Mouse (Mus musculus) heart, embryonic 13.5 days (tissue): ENCODE results near the gene Coq6. TPM values are rescaled to one million over a fixed set of nuclear protein-coding genes. Genes with fewer than 3 reads are reported as not detected.

Source experiments
- ATAC-seq: fragments of 200-750 bp; cut with Nextera tagmentation; 2 replicates; pipeline ENCODE4 v1.8.0; 2017; ENCODE audit warnings: moderate TSS enrichment; ENCODE audit not compliant: insufficient number of reproducible peaks, low FRiP score, low TSS enrichment; ENCODE audit errors: extremely low read depth
- H3K27ac ChIP-seq: fragments of 300-500 bp; sonication (generic); replicated peaks from 2 replicates; pipeline ENCODE4 v1.5.1; 2015; ENCODE audit warnings: moderate library complexity, mild to moderate bottlenecking, inconsistent platforms
- H3K27me3 ChIP-seq: fragments of 300-500 bp; sonication (generic); replicated peaks from 2 replicates; pipeline ENCODE4 v1.6.1; 2015; ENCODE audit warnings: mild to moderate bottlenecking, inconsistent platforms
- H3K36me3 ChIP-seq: fragments of 300-500 bp; sonication (generic); 2 replicates; pipeline ENCODE4 v1.6.1; 2015; ENCODE audit warnings: mild to moderate bottlenecking, inconsistent platforms
- H3K4me1 ChIP-seq: fragments of 300-500 bp; sonication (generic); 2 replicates; pipeline ENCODE4 v1.6.1; 2015; ENCODE audit warnings: inconsistent platforms
- H3K4me2 ChIP-seq: fragments of 300-500 bp; sonication (generic); 2 replicates; pipeline ENCODE4 v1.6.1; 2015; ENCODE audit warnings: inconsistent platforms, mild to moderate bottlenecking, moderate library complexity
- H3K4me3 ChIP-seq: fragments of 300-500 bp; sonication (generic); 2 replicates; pipeline ENCODE4 v1.5.1; 2015; ENCODE audit warnings: moderate library complexity, mild to moderate bottlenecking, inconsistent platforms
- H3K9ac ChIP-seq: fragments of 300-500 bp; sonication (generic); 2 replicates; pipeline ENCODE4 v1.6.1; 2015; ENCODE audit warnings: inconsistent platforms, mild to moderate bottlenecking, moderate library complexity
- H3K9me3 ChIP-seq: fragments of 300-500 bp; sonication (generic); 2 replicates; pipeline ENCODE4 v1.6.1; 2016; ENCODE audit warnings: inconsistent platforms
- WGBS: fragments of 180-500 bp; shearing (Covaris S2); methylation state at CpG from one replicate; pipeline ENCODE4 v1.1.7; 2015; ENCODE audit warnings: mixed read lengths; 5-methylcytosine and 5-hydroxymethylcytosine counted together
- polyA plus RNA-seq: library from polyadenylated mRNA; unstranded; fragments of >200 nt; fragmentation: Nextera tagmentation; extraction: Ambion mirVana; gene quantifications from 2 replicates; pipeline ENCODE4 v1.2.1, GENCODE M21; 2015

Coq6 gene
- polyA plus RNA-seq, 1 experiment from 2014 or later, result 65.9 TPM

DNA sequence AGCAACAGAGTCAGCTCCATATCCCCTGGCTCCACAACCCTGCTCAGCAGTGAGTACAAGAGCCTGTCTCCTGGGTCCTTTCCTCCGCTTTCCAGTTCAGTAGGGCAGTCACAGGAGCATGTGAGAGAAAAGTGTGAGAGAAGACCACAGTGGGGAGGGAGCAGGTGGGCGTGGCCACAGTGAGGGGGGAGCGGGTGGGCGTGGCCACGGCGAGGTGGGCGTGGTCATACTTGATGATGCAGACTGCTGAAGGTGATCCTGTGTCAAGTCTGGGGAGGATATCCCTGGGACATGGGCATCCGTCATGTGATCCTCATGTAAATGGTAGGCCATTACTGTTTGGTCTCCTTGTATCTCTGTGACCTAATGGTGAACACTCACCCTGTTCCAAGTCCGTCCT is 5.5 kb downstream of the Coq6 start:
- 66% methylated on average over 9 of the region's 9 CpGs for WGBS
- no peak for ATAC-seq
- Histone ChIP-seq H3K9ac (no peak overlapping the region), H3K4me1 (peaks cover 27% of the 10 kb centered on the region), H3K36me3 (peaks cover 53% of the 10 kb centered on the region), H3K9me3 (no peaks in the 10 kb centered on the region), H3K4me3 (no peak overlapping the region), H3K27ac (no peak overlapping the region), H3K27me3 (no peaks in the 10 kb centered on the region), H3K4me2 (no peak overlapping the region)

GRCm38 (mm10) chr12:84371647-84372046 is 10.2 kb downstream of the Coq6 start:
- Histone ChIP-seq H3K9me3 (no peaks in the 10 kb centered on the region), H3K4me1 (peaks cover 21% of the 10 kb centered on the region), H3K27me3 (no peaks in the 10 kb centered on the region), H3K4me3 (no peak overlapping the region), H3K27ac (no peak overlapping the region), H3K9ac (no peak overlapping the region), H3K36me3 (peaks cover 98% of the 10 kb centered on the region), H3K4me2 (no peak overlapping the region)
- no peak for ATAC-seq
- 83% methylated on average over 5 of the region's 5 CpGs for WGBS

DNA sequence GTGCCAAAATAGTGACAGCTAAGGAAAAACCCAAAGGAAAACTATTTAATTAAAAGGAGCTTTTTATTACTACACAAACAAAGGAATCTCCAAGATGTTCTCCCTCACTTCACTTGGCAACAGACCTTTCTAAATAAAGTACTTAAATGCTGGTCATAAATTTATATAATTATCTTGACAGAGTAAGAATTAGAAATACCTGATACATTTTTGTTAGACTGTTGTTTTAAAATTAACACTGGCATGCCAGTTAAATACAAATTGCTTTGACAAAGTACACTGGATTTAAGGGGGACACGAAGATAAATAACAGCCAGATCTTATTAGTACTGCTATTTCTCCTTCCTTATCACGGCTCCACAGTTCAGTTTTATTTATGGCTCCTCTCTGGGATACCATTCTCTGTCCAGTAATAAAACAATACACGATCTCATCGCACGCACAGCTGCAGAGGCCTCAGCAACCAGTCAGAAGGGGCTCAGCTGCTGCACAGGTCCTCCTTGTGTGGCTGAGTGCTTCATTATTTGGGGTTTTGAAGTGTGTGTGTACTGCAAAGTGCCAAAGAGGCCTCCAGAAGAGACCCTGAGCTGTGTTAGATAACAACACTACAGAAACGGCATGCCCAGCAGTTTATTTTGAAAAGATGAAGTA is 12.5 kb downstream of the Coq6 start:
- peak overlapping the region; percentile 62 for H3K9ac ChIP-seq
- H3K4me3 ChIP-seq, result no peak overlapping the region
- WGBS, result 49% methylated on average over 6 of the region's 6 CpGs
- H3K4me1 ChIP-seq, result peaks cover 21% of the 10 kb centered on the region
- H3K4me2 ChIP-seq, result 0 out of 2 replicates have a peak overlapping the region, but pooled peaks have one; percentile 9
- no peaks in the 10 kb centered on the region for H3K27me3 ChIP-seq
- ATAC-seq, result no peak
- peaks cover 99% of the 10 kb centered on the region for H3K36me3 ChIP-seq
- peak overlapping the region; percentile 78 for H3K27ac ChIP-seq
- H3K9me3 ChIP-seq, result no peaks in the 10 kb centered on the region

GRCm38 (mm10) chr12:84382369-84382768 is 20.9 kb downstream of the Coq6 start:
- Histone ChIP-seq H3K4me1 (peaks cover 43% of the 10 kb centered on the region), H3K9me3 (no peaks in the 10 kb centered on the region), H3K36me3 (peaks cover 48% of the 10 kb centered on the region), H3K4me2 (peak overlapping the region; percentile 53), H3K4me3 (peak overlapping the region; percentile 42), H3K9ac (peak overlapping the region; percentile 70), H3K27me3 (no peaks in the 10 kb centered on the region), H3K27ac (peak overlapping the region; percentile 85)
- ATAC-seq, result peak; percentile 23; the same call in 1 of the 2 replicates
- WGBS, result 39% methylated on average over 4 of the region's 4 CpGs

- H3K27ac ChIP-seq, result peak overlapping the region; percentile 88
- 26% methylated on average over 5 of the region's 5 CpGs for WGBS
- H3K36me3 ChIP-seq, result peaks cover 41% of the 10 kb centered on the region; the same call in 1 of the 2 replicates
- no peaks in the 10 kb centered on the region for H3K9me3 ChIP-seq
- peak overlapping the region; percentile 56 for H3K9ac ChIP-seq
- H3K4me1 ChIP-seq, result peaks cover 47% of the 10 kb centered on the region
- no peaks in the 10 kb centered on the region for H3K27me3 ChIP-seq
- no peak overlapping the region for H3K4me3 ChIP-seq
- H3K4me2 ChIP-seq, result peak overlapping the region; percentile 27; the same call in 1 of the 2 replicates
- ATAC-seq, result peak; percentile 54; the same call in 1 of the 2 replicates
These were observed 23.2 kb downstream of the Coq6 start for GRCm38 (mm10) chr12:84384644-84385081.

GRCm38 (mm10) chr12:84385408-84385807 is 24.0 kb downstream of the Coq6 start:
- Histone ChIP-seq H3K4me1 (peaks cover 52% of the 10 kb centered on the region), H3K4me2 (no peak overlapping the region), H3K4me3 (no peak overlapping the region), H3K9ac (peak overlapping the region; percentile 25; the same call in 1 of the 2 replicates), H3K27ac (peak overlapping the region; percentile 88), H3K27me3 (no peaks in the 10 kb centered on the region), H3K9me3 (no peaks in the 10 kb centered on the region), H3K36me3 (peaks cover 35% of the 10 kb centered on the region; the same call in 1 of the 2 replicates)
- WGBS, result 81% methylated on average over 4 of the region's 4 CpGs
- ATAC-seq, result no peak

DNA sequence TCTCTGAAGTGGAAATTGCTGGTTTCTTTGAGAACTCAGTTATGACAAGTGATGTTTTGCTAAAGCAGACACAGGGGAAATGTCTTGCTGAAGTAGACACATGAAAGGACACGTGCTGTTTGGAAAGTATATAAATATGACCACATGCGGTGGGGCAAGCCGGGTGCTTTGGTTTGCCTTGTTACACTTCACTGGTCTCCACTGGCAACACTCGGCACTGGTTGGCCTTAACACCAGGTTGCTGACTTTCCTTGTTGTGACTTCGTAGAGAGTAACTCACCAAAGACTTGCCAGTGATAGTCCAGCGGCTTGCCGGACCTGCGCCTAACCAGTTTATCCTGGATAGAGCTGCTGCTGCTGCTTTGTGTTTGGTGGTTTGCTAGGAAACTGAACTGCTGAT is 26.6 kb downstream of the Coq6 start:
- Histone ChIP-seq H3K27ac (no peak overlapping the region), H3K9ac (no peak overlapping the region)
- 86% methylated on average over 8 of the region's 8 CpGs for WGBS

DNA sequence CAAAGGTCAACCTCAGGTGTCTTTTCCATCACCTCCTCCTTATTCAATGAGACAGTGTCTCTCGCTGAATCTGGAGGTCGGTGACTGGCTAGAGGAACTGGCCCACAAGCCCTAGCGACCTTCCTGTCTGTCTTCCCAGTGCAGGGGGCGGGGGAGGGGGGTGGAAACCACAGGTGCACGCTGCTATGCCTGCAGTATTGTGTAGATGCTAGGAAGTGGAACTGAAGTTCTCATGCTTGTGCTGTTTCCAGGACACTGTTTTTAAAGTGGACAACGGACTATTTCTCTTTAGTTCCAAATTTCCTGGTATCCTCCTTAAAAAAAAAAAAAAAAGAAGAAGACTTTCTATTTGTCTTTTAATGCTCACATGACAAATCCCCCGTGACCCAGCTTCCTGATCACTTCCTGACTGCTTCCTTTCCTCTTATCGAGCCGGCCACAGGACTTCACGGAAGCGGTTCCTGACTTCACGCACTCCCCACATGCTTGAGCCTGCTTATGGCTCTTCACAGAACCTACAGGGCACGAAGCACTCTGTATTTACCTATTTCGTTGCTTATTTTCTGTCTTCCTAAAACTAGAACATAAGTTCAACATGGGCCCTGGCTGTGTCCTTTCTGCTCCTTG is 27.4 kb downstream of the Coq6 start:
- 62% methylated on average over 14 of the region's 14 CpGs for WGBS
- H3K9me3 ChIP-seq, result no peaks in the 10 kb centered on the region
- H3K27me3 ChIP-seq, result no peaks in the 10 kb centered on the region
- no peak for ATAC-seq
- H3K9ac ChIP-seq, result no peak overlapping the region
- no peak overlapping the region for H3K4me2 ChIP-seq
- H3K27ac ChIP-seq, result no peak overlapping the region
- peaks cover 45% of the 10 kb centered on the region for H3K36me3 ChIP-seq
- H3K4me1 ChIP-seq, result peaks cover 51% of the 10 kb centered on the region
- H3K4me3 ChIP-seq, result no peak overlapping the region

More for the DNA sequence above, 26.6 kb downstream of the Coq6 start:
- peaks cover 56% of the 10 kb centered on the region for H3K4me1 ChIP-seq
- no peak for ATAC-seq
- peaks cover 40% of the 10 kb centered on the region for H3K36me3 ChIP-seq
- no peaks in the 10 kb centered on the region for H3K27me3 ChIP-seq
- H3K4me2 ChIP-seq, result no peak overlapping the region
- no peaks in the 10 kb centered on the region for H3K9me3 ChIP-seq
- no peak overlapping the region for H3K4me3 ChIP-seq

DNA sequence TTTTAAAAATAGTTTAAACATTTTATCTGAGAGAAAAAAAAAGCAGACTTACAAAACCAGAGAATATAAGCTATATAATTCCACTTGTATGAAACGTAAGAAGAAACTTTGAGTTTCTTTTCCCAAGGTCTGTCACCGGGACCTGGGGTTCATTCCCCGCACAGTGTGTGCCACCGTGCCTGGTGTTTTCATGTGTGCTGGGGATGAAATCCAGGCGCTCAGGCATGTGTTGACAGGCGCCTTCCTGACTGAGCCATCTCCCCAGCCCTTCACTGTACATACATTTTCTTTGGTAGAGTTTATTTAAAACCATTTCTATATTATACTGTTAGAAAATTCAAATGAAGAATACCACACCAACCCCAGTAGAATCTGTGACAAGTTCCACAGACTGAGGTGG is 28.9 kb downstream of the Coq6 start:
- no peak overlapping the region for H3K9ac ChIP-seq
- H3K36me3 ChIP-seq, result peaks cover 47% of the 10 kb centered on the region
- no peaks in the 10 kb centered on the region for H3K9me3 ChIP-seq
- H3K4me2 ChIP-seq, result no peak overlapping the region
- H3K27me3 ChIP-seq, result no peaks in the 10 kb centered on the region
- no peak overlapping the region for H3K4me3 ChIP-seq
- ATAC-seq, result no peak; the same call in 1 of the 2 replicates
- peaks cover 38% of the 10 kb centered on the region for H3K4me1 ChIP-seq
- 25% methylated on average over 6 of the region's 6 CpGs for WGBS
- peak overlapping the region; percentile 65 for H3K27ac ChIP-seq

GRCm38 (mm10) chr12:84392681-84393080 is 31.2 kb downstream of the Coq6 start:
- H3K4me1 ChIP-seq, result peaks cover 23% of the 10 kb centered on the region
- 92% methylated on average over 4 of the region's 4 CpGs for WGBS
- H3K9me3 ChIP-seq, result no peaks in the 10 kb centered on the region
- H3K4me3 ChIP-seq, result no peak overlapping the region
- peaks cover 40% of the 10 kb centered on the region for H3K36me3 ChIP-seq
- no peak overlapping the region for H3K4me2 ChIP-seq
- no peak overlapping the region for H3K27ac ChIP-seq
- H3K27me3 ChIP-seq, result no peaks in the 10 kb centered on the region
- no peak overlapping the region for H3K9ac ChIP-seq
- no peak for ATAC-seq

DNA sequence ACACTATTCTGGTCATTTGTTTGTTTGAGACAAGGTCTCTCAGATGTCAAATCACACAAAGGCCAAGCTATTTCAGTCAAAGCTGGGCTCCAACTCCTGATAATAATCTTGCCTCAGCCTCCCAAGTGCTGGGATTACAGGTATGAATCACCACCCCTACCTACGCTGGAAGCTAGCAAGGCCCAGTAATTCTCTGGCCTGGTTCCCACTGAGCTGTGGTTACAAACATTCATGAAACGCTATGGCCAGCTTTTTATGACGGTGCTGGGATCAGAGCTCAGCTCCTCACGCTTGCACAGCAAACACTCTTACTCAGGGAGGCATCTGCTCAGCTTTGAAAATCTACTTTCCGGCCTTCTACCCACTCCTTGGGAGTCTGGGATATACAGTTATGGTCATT is 32.4 kb downstream of the Coq6 start:
- no peaks in the 10 kb centered on the region for H3K9me3 ChIP-seq
- no peak overlapping the region for H3K9ac ChIP-seq
- H3K27me3 ChIP-seq, result no peaks in the 10 kb centered on the region
- peaks cover 23% of the 10 kb centered on the region for H3K4me1 ChIP-seq
- no peak overlapping the region for H3K4me3 ChIP-seq
- no peak overlapping the region for H3K4me2 ChIP-seq
- H3K36me3 ChIP-seq, result peaks cover 33% of the 10 kb centered on the region
- H3K27ac ChIP-seq, result no peak overlapping the region
- 71% methylated on average over 5 of the region's 5 CpGs for WGBS
- ATAC-seq, result no peak
